Mouse (Mus musculus) ES-CJ7 (cell line): ENCODE results near the gene Coro7.
A peak's percentile ranks its signal among the peaks of the same experiment; 100 is the strongest.
"Not testable (repeated sequence)": the region's sequence is repeated elsewhere in the genome, so short reads cannot be mapped to it uniquely, and the experiment has no call there.

Source experiments
- DNase-seq: peaks from one replicate; pipeline ENCODE4 v3.0.0; 2011; ENCODE audit warnings: low read depth, low spot score

The Coro7 gene

DNA sequence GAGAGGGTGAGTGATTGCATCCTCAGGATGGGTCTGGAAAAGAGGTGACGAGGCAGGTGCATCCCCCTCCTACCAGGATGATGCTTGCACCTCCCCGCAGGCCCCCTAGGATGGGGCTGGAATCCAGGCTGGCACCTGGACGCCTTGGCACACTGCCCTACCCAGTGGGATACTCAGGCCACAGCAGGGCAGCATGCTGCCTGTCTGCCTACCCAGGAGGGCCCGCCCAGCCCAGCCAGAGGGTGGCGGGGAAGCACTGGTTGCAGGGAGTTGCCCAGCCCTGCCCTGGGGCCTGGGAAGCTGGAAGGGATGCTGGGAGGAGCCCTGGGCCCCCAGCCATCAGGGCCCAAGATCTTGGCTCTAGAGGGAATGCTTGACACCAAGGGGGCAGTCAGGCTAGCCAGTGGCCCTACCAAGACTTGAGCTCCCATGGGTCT is 84.0 kb downstream of the Coro7 start:
- no peak for DNase-seq

DNA sequence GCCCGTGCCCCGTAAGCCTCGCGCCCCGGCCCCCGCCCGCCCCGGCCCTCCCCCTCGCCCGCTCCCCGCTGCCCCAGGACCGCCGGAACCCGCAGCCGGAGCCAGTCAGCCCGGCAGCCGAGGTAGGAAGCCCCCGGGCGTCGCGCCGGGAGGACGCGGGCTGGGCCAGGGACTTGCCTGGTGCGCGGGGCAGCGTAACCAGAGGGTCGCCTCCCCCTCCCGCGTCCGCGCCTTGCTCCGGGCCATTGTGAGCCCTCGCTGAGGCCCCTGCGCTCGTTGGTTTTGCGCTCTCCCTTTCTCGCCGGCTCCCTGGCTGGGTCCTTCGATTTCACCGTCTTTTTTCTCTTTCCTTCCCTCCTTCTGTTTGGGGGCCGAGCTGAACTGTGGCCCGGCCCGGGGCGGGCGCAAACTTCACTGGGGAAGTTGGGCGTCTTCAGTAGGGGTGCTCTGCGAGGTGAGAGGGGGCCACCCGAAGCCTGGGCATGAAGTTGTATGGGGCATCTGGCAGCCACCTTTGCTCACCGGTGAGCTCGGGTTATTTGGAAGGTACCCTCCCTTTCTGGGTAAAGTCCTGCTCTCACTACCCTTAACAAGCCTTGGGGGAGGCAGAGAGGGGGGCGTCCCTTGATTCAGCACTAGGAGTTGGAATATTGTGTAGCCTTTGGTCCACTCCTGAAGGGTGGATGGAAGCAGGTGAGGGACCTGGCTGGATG is 84.6 kb downstream of the Coro7 start:
- no peak for DNase-seq

DNA sequence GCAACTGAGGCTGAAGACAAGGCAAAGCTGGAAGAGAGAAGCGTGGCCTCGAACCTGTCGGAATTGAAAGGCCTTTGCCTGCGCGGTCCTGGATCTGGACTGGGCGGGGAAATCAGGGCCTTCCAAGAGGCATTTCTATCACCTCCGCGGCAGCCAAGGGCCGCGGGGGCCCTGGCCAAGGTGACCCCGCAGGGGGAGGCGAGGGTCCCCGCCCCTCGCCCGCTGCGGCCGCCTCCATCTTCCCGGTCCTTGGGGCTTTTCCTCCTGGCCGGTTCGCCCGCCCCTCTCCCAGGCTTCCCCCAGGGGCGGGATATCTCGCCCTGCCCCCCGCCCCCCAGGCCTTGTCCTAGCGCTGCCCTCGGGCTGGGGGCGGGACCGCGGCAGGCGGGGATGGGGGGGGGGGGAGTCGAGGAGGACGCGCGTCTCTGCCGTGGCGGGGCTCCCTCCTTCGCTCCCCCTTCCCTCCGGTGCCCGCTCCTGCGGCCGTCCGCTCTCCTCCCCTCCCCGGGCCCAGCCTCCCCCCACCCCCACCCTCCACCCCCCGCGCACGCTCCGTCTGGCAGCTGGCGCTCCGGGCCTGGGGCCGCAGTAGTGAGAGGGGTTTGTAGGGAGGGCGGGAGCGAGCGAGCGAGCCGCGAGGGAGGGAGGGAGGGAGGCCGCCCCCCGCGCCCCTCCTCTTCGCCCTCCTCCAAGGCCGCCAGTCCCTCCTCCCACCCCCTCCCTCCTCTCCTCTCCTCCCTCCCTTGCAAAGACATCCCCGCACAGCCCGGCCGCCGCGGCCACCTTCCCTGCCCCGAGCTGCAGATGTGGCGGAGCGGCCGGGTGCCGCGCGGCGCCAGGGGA is 85.4 kb downstream of the Coro7 start, which contains the start of gene Glis2:
Glis2 (plus strand) TSS at position 743 of the 843 bp plus-strand sequence.
- DNase-seq = peak; percentile 84

DNA sequence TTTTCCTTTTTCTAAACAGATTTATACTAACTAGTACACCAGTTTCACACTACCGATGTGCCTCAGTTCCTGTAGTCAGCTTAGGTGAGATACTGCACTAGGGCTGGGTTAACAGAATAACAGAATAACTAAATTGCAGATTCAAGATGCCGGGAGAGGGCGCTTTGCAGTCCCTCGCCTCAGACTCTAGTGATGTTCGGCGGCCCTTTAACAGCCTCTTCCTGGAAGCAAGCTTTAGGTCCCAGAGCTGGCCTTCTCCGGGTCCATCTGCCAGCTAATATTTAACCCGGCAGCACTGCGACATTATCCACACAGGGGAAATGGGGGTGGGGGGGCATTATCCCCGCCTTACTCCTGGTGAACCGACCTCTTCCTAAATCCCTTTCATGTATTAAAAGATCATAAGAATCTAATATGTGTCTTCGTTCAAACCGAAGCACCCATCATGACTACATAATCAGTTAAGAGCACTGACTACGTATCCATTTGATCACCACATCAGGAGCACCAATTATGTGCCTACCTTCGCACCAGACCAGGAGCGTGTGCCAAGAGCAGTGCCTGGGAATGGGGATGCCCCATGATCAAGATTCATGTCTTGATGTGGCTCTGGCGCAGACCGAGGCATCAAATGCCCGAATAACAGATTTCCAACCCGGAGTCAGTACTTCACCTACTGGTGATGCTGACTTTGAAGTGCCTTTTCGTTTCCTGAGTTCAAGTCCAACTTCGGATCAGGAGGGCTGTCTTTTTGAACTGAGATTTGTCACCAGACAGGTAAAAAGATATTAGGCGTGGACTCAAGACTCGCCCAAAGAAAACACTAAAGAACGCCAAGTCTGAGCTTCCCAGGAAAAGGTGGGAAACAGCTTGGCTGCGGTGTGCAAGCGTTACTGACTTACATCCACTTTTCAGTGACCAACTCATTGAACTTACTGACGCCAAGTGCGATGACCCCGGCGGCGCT is 86.4 kb downstream of the Coro7 start:
- DNase-seq = peak; percentile 69

DNA sequence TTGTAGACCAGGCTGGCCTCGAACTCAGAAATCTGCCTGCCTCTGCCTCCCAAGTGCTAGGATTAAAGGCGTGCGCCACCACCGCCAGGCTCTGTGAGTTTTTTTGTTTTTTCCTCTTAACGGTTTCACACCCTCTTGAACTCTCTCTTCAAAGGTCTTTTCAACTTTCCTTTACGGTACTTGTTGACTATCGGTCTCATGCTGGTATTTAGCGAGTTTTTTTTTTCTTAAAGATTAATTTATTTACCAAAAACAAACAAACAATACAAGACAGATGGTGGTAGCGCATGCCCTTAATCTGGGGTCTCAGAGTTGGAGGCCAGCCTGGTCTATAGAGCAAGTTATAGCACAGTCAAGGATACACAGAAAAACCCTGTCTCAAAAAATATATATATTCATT is 89.3 kb downstream of the Coro7 start:
- DNase-seq = no peak

DNA sequence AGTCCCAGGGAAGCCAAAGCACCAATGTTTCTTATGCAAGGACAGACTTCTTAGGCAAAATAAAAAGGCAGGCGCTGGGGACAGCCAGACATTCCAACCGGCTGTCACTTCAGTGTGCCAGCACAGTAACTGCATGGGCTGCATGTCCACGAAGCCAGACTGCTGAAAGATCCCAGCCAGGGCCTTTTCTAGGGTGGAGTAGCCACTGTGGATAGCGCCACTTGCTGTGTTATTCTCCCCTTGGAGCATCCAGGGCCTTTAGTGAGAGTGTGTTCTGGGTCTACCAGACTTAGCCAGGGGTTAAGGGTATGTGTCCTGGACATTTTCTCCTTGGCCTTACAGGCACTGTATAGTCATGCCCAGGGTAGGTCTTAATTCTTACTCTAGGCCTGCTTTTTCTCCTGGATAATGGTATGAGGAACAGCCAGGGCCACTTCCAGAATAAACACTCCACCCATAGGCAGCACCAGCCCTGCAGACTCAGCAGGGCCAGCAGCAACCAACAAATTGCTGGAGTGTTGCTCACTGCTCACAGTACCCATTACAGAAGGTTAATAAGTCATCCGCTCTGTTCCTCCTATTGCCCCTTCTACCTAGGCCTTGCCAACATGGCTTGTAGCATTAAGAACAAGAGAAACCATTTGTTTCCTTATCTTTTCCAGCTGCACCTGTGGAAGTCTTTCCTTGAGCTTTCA is 91.9 kb downstream of the Coro7 start:
- DNase-seq = no peak

DNA sequence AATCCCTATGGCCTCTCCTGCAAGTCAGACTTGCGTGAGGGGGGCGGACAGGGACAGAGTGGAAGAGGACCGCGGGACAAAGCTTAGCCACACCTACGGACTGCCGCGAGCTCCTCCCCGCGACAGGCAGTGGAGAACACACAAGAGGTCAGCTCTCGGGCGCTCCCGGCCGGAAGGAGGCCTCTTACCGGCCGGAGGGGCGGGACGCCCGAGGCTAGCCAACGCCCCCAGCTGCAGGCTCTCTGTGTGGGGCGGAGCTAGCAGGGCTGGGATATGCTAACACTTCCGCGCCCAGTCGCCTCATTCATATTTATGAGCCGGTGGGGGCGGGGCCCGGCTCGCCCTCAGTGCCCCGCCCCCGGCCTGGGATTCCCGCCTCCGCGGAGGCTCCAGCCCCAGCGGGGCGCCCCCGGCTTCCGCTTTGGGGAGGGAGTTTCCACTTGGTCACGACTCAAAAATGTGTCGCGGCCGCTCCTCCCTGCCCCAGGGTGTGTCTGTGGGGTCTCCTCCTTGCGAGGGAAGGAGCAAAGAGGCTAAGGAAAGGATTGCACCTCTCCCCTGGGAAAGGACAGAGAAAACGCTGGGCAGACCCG is 93.0 kb downstream of the Coro7 start:
- DNase-seq = peak; percentile 98

DNA sequence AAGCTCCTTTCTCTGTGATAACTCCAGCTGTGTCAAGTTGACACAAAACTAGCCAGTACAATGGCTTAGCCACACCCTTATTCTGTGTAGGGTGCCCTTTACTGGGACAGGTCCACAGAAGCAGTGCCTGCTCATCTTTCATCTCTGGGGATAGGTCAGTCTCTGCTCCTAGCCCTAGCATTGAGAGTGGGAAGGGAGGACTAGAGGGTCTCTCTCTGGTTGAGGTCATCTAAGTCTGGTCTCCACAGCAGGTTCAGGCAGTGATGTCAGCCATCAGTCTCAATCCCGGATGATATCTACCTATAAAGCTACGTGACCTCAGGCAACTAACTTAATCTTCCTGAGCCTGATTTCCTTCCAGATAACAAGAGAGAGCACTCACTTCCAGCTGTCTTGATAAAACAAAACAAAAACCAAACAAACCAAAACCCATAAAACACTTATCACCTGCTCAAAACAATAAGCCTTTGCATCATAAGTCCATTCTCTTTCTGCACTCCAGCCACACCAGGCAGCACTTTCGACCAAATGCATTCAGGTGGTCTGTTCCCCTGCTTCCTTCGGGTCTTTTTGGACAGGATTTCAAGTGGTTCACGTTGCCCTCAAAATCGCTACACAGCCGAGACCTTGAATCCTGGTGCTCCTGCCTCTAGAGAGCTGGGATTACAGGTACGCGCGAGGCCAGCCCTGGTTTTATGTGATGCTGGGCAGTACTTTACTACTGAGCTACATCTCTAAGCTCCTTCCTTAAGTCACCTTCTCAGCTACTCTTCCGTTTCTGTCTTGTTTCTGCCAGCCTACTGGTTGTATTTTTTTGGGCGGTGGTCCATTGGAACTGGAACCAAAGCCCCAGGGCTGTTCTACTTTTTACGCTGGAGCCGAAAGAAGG is 93.7 kb downstream of the Coro7 start:
- DNase-seq = no peak

DNA sequence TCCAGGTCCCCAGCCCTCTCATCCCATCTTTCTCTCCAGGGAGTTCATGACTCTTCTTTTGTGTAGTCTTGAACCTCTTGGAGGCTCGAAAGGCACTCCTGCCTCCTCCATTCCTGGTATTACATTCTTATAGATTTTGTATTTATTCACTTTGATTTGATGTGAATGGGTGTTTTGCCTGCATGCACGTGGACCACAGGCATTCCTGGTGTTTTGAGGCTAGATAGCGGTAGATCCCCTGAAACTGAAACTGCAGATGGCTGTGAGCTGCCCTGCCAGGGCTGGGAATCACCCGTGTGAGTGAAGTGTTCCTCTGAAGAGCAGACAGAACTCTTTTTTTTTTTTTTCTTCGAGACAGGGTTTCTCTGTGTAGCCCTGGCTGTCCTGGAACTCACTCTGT is 95.1 kb downstream of the Coro7 start:
- no peak for DNase-seq

DNA sequence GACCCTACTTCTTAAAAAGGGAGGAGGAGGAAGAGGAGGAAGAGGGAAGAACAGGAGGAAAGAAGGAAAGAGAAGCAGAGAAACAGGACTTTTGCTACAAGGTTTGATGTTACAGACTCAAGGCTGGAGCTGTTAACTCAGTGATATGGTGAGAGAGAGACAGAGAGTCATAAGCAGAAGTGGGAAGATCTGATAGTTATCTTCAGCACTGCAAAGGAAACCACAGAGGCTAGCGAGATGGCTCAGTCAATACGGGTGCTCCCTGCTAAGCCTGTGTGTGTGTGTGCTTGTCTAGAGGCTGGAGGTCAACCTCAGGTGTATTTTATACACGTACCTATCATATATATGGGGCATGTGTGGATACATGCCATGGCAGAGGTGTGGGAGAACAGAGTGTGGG is 95.8 kb downstream of the Coro7 start:
- DNase-seq = no peak

DNA sequence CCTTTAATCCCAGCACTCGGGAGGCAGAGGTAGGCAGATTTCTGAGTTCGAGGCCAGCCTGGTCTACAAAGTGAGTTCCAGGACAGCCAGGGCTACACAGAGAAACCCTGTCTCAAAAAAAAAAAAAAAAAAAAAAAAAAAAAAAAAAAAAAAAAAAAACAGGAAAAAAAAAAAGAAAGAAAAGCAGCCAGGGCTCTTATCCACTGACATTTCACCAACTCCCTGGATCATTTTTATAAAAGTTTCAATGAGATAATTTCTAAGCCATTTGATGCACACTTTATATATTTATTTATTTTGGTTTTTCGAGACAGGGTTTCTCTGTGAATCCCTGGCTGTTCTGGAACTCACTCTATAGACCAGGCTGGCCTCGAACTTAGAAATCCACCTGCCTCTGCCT is 98.4 kb downstream of the Coro7 start:
- DNase-seq = not testable (repeated sequence)

DNA sequence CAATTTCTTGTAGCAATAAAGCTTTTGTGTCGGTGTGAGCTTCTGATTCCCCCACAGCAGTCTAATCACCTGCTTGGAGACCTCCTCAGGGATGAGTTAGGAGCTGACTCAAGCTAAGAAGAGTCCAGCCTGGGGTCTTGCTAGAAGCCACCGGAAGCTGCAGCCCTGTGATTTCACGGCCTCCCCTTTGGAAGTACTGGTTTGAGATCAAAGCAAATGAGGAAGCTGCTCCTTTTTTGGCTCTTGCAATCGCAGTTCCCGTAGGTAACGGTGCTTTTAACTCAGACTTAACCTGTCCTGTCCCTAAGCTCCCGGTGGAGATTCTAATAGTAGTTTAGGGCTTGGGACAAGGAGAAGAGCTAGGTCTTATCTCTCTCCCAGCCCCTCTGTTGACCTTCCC is 100.9 kb downstream of the Coro7 start:
- no peak for DNase-seq

DNA sequence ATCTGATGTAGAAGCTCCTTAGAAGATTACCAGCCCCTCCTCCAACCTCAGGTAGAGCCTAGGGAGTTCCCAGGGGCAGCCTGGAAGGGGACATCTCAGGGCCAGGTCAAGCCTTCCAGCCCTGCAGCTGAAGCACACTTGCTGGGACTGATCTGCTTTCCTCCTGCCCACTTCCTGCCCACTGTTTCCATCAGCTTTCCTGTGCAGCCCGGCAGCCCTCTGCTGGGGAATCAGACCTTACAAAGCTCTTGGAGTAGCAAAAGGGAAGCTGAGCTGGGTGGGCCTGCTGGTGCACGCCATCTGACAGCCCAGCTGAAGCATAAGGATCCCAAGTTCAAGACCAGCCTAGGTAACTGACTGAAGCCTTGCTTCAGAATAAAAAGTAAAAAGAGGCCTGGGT is 102.7 kb downstream of the Coro7 start:
- DNase-seq = no peak
